Mouse (Mus musculus) duodenum, adult 2 months (tissue): ENCODE data around the gene Ccdc88a. TPM values are rescaled to one million over a fixed set of nuclear protein-coding genes. Genes with fewer than 3 reads are reported as not detected.

Source experiments
- polyA plus RNA-seq: library from polyadenylated mRNA; depleted of rRNA; stranded (reverse); fragments of >200 nt; gene quantifications from 2 replicates; pipeline ENCODE4 v1.2.3, GENCODE M21; 2012; ENCODE audit warnings: low replicate concordance; rRNA removed

Ccdc88a gene
- 0.19 and 0.40 TPM in 2 replicates for polyA plus RNA-seq

GRCm38 (mm10) chr11:29373396-29374273 is at the start of gene Ccdc88a:
Gene Ccdc88a, plus strand, starts transcription at chr11:29373658.

GRCm38 (mm10) chr11:29514682-29515412 is 141.4 kb downstream of the Ccdc88a start, which contains the start of gene Prorsd1:
Gene Prorsd1, minus strand, starts transcription at chr11:29515033.

GRCm38 (mm10) chr11:29525988-29526794 is 152.7 kb downstream of the Ccdc88a start, which contains the start of gene Mtif2:
Gene Mtif2, plus strand, starts transcription at chr11:29526408.

GRCm38 (mm10) chr11:29547752-29548503 is 174.5 kb downstream of the Ccdc88a start, which contains the start of the genes Clhc1 and Rps27a:
Gene Clhc1, plus strand, starts transcription at chr11:29547950.
Gene Rps27a, minus strand, starts transcription at chr11:29548109.

Other genes starting within 250 kb of the Ccdc88a start
- 1.6 and 9.9 TPM in 2 replicates for gene Pnpt1, start 242.9 kb upstream of the Ccdc88a start, polyA plus RNA-seq
- 2.6 and 2.9 TPM in 2 replicates for gene Ppp4r3b, start 200.8 kb upstream of the Ccdc88a start, polyA plus RNA-seq
- gene Cfap36, start 126.2 kb upstream of the Ccdc88a start, polyA plus RNA-seq: 0.15 and 0.30 TPM in 2 replicates
- 0.36 and 0.50 TPM in 2 replicates for gene Prorsd1, start 141.4 kb downstream of the Ccdc88a start, polyA plus RNA-seq
- gene Mtif2, start 152.8 kb downstream of the Ccdc88a start, polyA plus RNA-seq: 2.7 and 3.1 TPM in 2 replicates
- not detected in 2 replicates for gene Clhc1, start 174.3 kb downstream of the Ccdc88a start, polyA plus RNA-seq
- 9.0 and 11.9 TPM in 2 replicates for gene Rps27a, start 174.5 kb downstream of the Ccdc88a start, polyA plus RNA-seq